Mouse (Mus musculus) liver, embryonic 14.5 days (tissue): ENCODE measurements around the gene Cachd1.

Experiments
- CTCF ChIP-seq: IDR thresholded peaks from 2 replicates; pipeline ENCODE4 v1.5.1; 2016; ENCODE audit warnings: antibody characterized with exemption, low read depth, control low read depth
- EP300 ChIP-seq: IDR thresholded peaks from 2 replicates; pipeline ENCODE4 v1.6.1; 2016; ENCODE audit warnings: antibody characterized with exemption, low read depth

GRCm38 (mm10) chr4:100894142-100894541, 117.7 kb downstream of the Cachd1 start:
- TF ChIP-seq CTCF (no peak), EP300 (no peak)
